Mouse (Mus musculus) liver, embryonic 12.5 days (tissue): ENCODE results near the gene Zfp688. TPM values are rescaled to one million over a fixed set of nuclear protein-coding genes. Genes with fewer than 3 reads are reported as not detected.
"Not testable (repeated sequence)": the region's sequence is repeated elsewhere in the genome, so short reads cannot be mapped to it uniquely, and the experiment has no call there.

Source experiments
- ATAC-seq: fragments of 200-750 bp; cut with Nextera tagmentation; 2 replicates; pipeline ENCODE4 v1.8.0; 2017; ENCODE audit warnings: moderate number of reproducible peaks, mild to moderate bottlenecking, moderate library complexity
- H3K27ac ChIP-seq: fragments of 300-500 bp; sonication (generic); 2 replicates; pipeline ENCODE4 v1.5.1; 2016; ENCODE audit warnings: mild to moderate bottlenecking
- H3K27me3 ChIP-seq: fragments of 300-500 bp; sonication (generic); replicated peaks from 2 replicates; pipeline ENCODE4 v1.6.1; 2016; ENCODE audit warnings: mild to moderate bottlenecking, moderate library complexity
- H3K36me3 ChIP-seq: fragments of 300-500 bp; sonication (generic); 2 replicates; pipeline ENCODE4 v1.6.1; 2016; ENCODE audit warnings: mild to moderate bottlenecking, moderate library complexity
- H3K4me1 ChIP-seq: fragments of 300-500 bp; sonication (generic); 2 replicates; pipeline ENCODE4 v1.6.1; 2016
- H3K4me2 ChIP-seq: fragments of 300-500 bp; sonication (generic); 2 replicates; pipeline ENCODE4 v1.6.1; 2016; ENCODE audit warnings: mild to moderate bottlenecking, moderate library complexity
- H3K4me3 ChIP-seq: fragments of 300-500 bp; sonication (generic); 2 replicates; pipeline ENCODE4 v1.5.1; 2016; ENCODE audit warnings: mild to moderate bottlenecking, moderate library complexity
- H3K9ac ChIP-seq: fragments of 300-500 bp; sonication (generic); 2 replicates; pipeline ENCODE4 v1.6.1; 2016; ENCODE audit warnings: mild to moderate bottlenecking, moderate library complexity
- H3K9me3 ChIP-seq: fragments of 300-500 bp; sonication (generic); replicated peaks from 2 replicates; pipeline ENCODE4 v1.6.1; 2016; ENCODE audit warnings: mild to moderate bottlenecking, moderate library complexity
- WGBS: fragments of 180-500 bp; shearing (Covaris S2); methylation state at CpG from one replicate; pipeline ENCODE4 v1.1.7; 2016; ENCODE audit not compliant: insufficient replicate concordance; 5-methylcytosine and 5-hydroxymethylcytosine counted together
- polyA plus RNA-seq: library from polyadenylated mRNA; unstranded; fragments of >200 nt; fragmentation: Nextera tagmentation; extraction: Ambion mirVana; gene quantifications from 2 replicates; pipeline ENCODE4 v1.2.1, GENCODE M21; 2016

The Zfp688 gene
- polyA plus RNA-seq, 1 experiment from 2014 or later: 11.6 TPM

DNA sequence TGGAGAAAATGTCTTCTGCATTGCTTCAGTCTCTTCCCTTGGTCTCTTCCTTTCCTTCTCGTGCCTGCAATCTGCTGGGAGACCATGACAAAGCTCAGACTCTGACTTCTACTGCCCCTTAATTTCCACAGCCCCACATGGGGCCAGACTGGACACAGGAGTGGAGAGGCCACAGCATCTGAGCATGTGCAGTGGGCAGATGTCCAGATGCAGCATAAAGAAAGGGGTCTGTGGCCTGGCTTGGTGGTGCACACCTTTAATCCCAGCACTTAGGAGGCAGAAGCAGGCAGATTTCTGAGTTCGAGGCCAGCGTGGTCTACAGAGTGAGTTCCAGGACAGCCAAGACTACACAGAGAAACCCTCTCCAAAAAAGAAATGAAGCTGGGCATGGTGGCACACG lies 36.3 kb downstream of the Zfp688 start:
- Histone ChIP-seq H3K4me1 (peaks cover 16% of the 10 kb centered on the region), H3K36me3 (peaks cover 31% of the 10 kb centered on the region)
- not testable (repeated sequence) for H3K27me3 ChIP-seq, H3K9ac ChIP-seq, H3K27ac ChIP-seq, H3K4me2 ChIP-seq, ATAC-seq, H3K4me3 ChIP-seq, H3K9me3 ChIP-seq
- WGBS: 82% methylated on average over 4 of the region's 4 CpGs

DNA sequence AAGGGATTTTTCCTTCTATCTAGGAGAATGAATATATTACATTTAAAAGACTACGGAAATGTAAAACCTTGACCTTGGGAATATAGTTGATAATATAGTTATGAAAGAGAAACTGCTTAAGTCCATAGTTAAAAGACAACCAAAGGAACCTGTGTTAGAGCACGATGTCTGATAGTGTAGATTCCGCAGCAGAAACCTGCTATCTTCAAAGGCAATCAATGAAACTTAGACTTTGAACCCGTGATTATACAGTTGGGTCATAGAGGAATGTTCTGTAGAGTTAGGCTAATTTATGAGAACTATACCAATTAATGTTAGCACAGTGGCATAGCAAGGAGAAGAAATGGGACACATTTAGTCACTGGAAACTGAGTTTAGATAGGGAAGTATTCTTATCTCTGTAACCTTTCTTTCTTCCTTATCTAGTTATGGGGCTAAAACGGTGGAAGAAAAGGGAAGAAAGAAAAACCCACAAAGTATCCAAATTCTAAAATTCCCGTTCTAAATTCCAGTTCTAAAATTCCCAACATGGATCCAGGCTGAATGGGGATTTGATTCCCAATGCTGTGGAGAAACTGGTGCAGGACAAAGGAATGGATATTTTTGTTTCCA lies 43.5 kb downstream of the Zfp688 start:
- no peaks in the 10 kb centered on the region for H3K27me3 ChIP-seq
- peaks cover 21% of the 10 kb centered on the region for H3K36me3 ChIP-seq
- peaks cover 26% of the 10 kb centered on the region for H3K4me1 ChIP-seq
- H3K27ac ChIP-seq: no peak overlapping the region
- H3K9me3 ChIP-seq: no peaks in the 10 kb centered on the region
- no peak overlapping the region for H3K9ac ChIP-seq
- no peak overlapping the region for H3K4me3 ChIP-seq
- ATAC-seq: no peak
- H3K4me2 ChIP-seq: no peak overlapping the region
- 35% methylated on average over 6 of the region's 6 CpGs for WGBS

DNA sequence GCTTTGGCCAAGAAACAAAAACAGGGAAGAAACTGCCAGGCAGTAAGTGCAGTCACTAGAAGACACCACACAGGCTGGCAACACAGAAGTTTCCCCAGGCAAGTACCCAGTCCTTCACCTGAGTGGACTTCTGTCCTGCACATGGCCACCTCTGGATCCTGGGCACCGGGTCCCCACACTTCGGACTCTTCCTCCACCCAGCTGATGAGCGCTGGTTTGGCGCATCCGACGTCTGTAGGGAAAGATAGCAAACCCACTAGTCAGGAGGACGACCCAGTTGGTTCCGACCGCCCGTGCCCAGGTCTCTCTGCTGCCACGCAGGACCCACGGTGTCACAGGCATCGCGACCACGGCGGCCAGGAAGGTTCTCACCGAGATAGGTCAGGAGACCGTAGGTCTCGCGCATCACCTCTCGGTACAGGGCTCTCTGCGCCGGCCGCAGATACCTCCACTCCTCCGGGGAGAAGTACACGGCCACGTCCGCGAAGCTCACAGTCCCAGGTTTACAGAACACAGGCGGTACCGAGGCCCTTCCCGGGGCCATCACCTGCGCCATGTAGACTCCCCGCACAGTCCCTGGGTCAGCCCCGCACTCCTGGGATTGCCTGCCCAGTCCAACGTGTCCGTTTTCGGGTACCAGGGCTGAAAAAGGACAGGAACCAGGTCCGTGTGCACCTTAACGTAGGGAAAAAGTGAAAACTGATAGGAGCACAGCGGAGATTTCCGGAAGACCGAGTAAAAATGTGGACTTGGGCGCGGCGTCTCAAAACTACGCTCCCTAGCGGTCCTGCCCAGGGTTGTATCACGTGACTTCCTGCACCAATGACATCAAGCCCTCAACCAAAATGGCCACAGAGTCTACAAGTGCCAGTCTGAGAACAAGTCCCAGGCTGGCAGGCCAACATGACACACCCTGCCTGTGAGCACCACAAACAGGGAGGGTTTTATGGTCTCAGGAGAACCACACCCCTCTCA lies 46.3 kb downstream of the Zfp688 start, which contains the start of gene Zfp747:
Gene Zfp747, minus strand, starts transcription at position 780 of the 975 bp plus-strand sequence.
- Histone ChIP-seq H3K4me2 (peak within 1 kb of the TSS; percentile 87), H3K4me1 (peaks cover 33% of the 10 kb centered on the region), H3K9ac (peak within 1 kb of the TSS; percentile 80), H3K4me3 (peak within 1 kb of the TSS; percentile 81), H3K36me3 (peaks cover 16% of the 10 kb centered on the region), H3K27ac (peak within 1 kb of the TSS; percentile 84)
- H3K27me3 ChIP-seq, H3K9me3 ChIP-seq: not testable (repeated sequence)
- ATAC-seq: peak; percentile 96
- WGBS: 2% methylated on average over 49 of the region's 49 CpGs

DNA sequence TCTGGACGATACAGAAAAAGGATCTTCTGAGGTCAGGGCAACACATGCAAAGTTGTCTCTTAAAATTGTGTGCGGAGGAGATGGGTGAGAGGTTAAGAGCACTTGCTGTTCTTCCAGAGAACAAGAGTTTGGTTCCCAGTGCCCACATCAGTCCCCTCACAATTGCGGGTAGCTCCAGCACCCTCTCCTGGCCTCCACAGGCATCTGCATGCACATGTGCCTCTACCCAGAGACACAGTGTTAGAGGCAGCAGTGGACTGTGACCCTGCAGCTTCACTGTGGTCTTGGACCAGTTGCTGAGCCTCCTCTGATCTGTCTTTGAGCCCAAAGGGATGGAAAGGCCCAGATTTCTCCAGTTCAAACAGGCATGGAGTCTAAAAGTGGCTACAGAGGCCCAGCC lies 50.0 kb downstream of the Zfp688 start:
- WGBS: 77% methylated on average over 3 of the region's 3 CpGs
- not testable (repeated sequence) for H3K9me3 ChIP-seq, H3K27ac ChIP-seq, ATAC-seq, H3K27me3 ChIP-seq, H3K9ac ChIP-seq, H3K4me3 ChIP-seq, H3K4me2 ChIP-seq
- Histone ChIP-seq H3K36me3 (peaks cover 16% of the 10 kb centered on the region), H3K4me1 (peaks cover 21% of the 10 kb centered on the region)

DNA sequence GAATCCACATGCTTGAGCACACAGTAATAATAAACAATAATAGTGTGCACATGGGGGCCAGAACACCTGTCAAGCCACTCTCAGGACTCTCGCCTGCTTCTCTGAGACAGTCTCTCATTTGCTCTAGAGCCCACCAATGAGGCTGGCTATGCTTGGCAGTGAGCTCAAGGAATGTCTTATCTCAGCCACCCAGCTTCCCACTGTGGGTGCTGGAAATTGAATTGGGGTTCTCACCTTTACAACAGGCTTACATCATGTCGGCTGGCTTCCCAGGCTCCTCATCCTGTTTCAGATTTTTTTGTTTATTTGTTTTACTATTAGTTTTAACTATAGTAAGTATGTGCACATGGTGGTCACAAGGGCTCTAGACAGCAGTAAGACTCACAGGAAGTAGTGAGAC lies 50.7 kb downstream of the Zfp688 start:
- H3K4me3 ChIP-seq: no peak overlapping the region
- ATAC-seq: no peak
- H3K4me2 ChIP-seq: no peak overlapping the region
- H3K36me3 ChIP-seq: peaks cover 16% of the 10 kb centered on the region
- no peaks in the 10 kb centered on the region for H3K27me3 ChIP-seq
- 31% methylated on average over 2 of the region's 2 CpGs for WGBS
- no peak overlapping the region for H3K9ac ChIP-seq
- peaks cover 17% of the 10 kb centered on the region for H3K4me1 ChIP-seq
- H3K27ac ChIP-seq: no peak overlapping the region
- 0 out of 2 replicates have a peak, but pooled peaks cover 8% of the 10 kb centered on the region for H3K9me3 ChIP-seq

Other genes with a start within 250 kb of the Zfp688 start
- gene Cd2bp2, start 226.0 kb downstream of the Zfp688 start, polyA plus RNA-seq: 35.0 and 36.0 TPM in 2 replicates
- 26.7 and 30.9 TPM in 2 replicates for gene Tbc1d10b, start 213.6 kb downstream of the Zfp688 start, polyA plus RNA-seq
- gene Mylpf, start 213.2 kb downstream of the Zfp688 start, polyA plus RNA-seq: 37.6 and 41.4 TPM in 2 replicates
- gene Zfp553, start 189.0 kb downstream of the Zfp688 start, polyA plus RNA-seq: 13.7 and 14.2 TPM in 2 replicates
- 10.6 and 13.6 TPM in 2 replicates for gene Sept1, start 188.9 kb downstream of the Zfp688 start, polyA plus RNA-seq
- 30.0 and 31.6 TPM in 2 replicates for gene Zfp771, start 177.8 kb downstream of the Zfp688 start, polyA plus RNA-seq
- gene Dctpp1, start 161.4 kb downstream of the Zfp688 start, polyA plus RNA-seq: 163 and 167 TPM in 2 replicates
- gene Sephs2, start 148.0 kb downstream of the Zfp688 start, polyA plus RNA-seq: 170 and 172 TPM in 2 replicates
- gene Itgal, start 125.8 kb downstream of the Zfp688 start, polyA plus RNA-seq: 6.0 and 6.3 TPM in 2 replicates
- 4.8 and 5.2 TPM in 2 replicates for gene Zfp768, start 76.5 kb downstream of the Zfp688 start, polyA plus RNA-seq
- 3.9 and 4.1 TPM in 2 replicates for gene Zfp747, start 46.0 kb downstream of the Zfp688 start, polyA plus RNA-seq
- 2.1 and 2.4 TPM in 2 replicates for gene 9130019O22Rik, start 34.9 kb downstream of the Zfp688 start, polyA plus RNA-seq
- 1.7 and 1.8 TPM in 2 replicates for gene E430018J23Rik, start 28.4 kb downstream of the Zfp688 start, polyA plus RNA-seq
- 2.4 and 2.5 TPM in 2 replicates for gene Zfp764, start 15.2 kb downstream of the Zfp688 start, polyA plus RNA-seq
- gene Zfp689, start 27.1 kb upstream of the Zfp688 start, polyA plus RNA-seq: 3.1 and 3.3 TPM in 2 replicates
- gene Prr14, start 37.5 kb upstream of the Zfp688 start, polyA plus RNA-seq: 29.6 and 31.0 TPM in 2 replicates
- gene Fbrs, start 57.1 kb upstream of the Zfp688 start, polyA plus RNA-seq: 6.9 and 8.1 TPM in 2 replicates
- gene Srcap, start 89.9 kb upstream of the Zfp688 start, polyA plus RNA-seq: 38.2 and 38.8 TPM in 2 replicates
- 7.9 and 8.8 TPM in 2 replicates for gene Gm42715, start 97.5 kb upstream of the Zfp688 start, polyA plus RNA-seq
- 1.7 and 2.9 TPM in 2 replicates for gene Tmem265, start 139.3 kb upstream of the Zfp688 start, polyA plus RNA-seq
- 23.1 and 26.7 TPM in 2 replicates for gene Phkg2, start 151.3 kb upstream of the Zfp688 start, polyA plus RNA-seq
- 7.9 and 8.8 TPM in 2 replicates for gene Ccdc189, start 166.5 kb upstream of the Zfp688 start, polyA plus RNA-seq
- gene Rnf40, start 166.7 kb upstream of the Zfp688 start, polyA plus RNA-seq: 36.3 and 36.9 TPM in 2 replicates
- 3.3 and 3.8 TPM in 2 replicates for gene Zfp629, start 193.7 kb upstream of the Zfp688 start, polyA plus RNA-seq